ENCODE assay signal across 32 mouse cellular contexts in the genomic region with DNA sequence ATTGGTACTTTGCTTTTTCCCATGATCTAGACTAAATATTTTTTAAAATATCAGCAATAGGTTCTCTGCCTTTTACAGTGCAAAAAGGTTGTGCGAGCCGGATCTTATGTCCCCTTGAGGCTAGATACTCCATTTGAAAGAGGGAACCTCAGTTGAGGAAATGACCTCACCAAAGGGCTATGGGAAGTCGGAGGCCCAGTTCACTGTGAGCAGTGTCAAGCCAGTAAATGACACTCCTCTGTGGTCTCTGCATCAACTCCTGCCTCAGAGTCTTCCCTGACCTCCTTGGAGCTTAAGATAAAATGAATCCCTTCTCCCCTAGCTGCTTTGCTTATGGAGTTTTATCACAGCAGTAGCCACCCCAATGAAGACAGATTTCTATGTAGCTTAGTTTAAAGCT.
A peak's percentile ranks its signal among the peaks of the same experiment; 100 is the strongest.
DNase-seq lines count a peak whose midpoint lies in the region; ATAC-seq and TF ChIP-seq lines count a peak whose summit lies in the region.
"Had no signal": no experiment of that assay in that cellular context is flagged by ENCODE, and none has a peak within 500 bp of the region (broad histone marks: within the 10 kb centered on the region; RNA-seq: fewer than 3 reads in every experiment).

No protein-coding gene starts in this region.

- peak; percentile 47 to 49; a peak in 2 of 4 replicates for ATAC-seq in hematopoietic stem cell, adult 5-6 weeks (replicated peaks in 1 of 2; ENCODE audit: insufficient read depth in 1 of 2, low FRiP score in 2 of 2, low TSS enrichment in 1 of 2, low read depth in 1 of 2, poor library complexity in 2 of 2, severe bottlenecking in 2 of 2)
- ATAC-seq in liver, embryonic 14.5 days (ENCODE audit: insufficient read depth) = peak; percentile 50
- ATAC-seq: forebrain, embryonic 14.5 days; hindbrain, postnatal 0 days; intestine, embryonic 15.5 days; midbrain, embryonic 13.5 days had no signal

- no peak for TF ChIP-seq CTCF in bone marrow macrophage, adult 2 months (IDR thresholded peaks at IDR 0.05; ENCODE audit: low read depth, low read length)
- TF ChIP-seq CTCF in liver, embryonic 14.5 days (IDR thresholded peaks at IDR 0.05; ENCODE audit: low read depth) = no peak

- 23% methylated on average over 3 of the region's 3 CpGs for WGBS in liver, embryonic 14.5 days (ENCODE audit: insufficient replicate concordance)

- H3K27ac ChIP-seq in bone marrow macrophage, adult 2 months (ENCODE audit: insufficient read depth, low read depth, low read length) = 0 out of 2 replicates have a peak overlapping the region, but pooled peaks have one; percentile 31
- peak overlapping the region; percentile 57 for H3K27ac ChIP-seq in liver, embryonic 14.5 days
- H3K27ac ChIP-seq: embryonic facial prominence, embryonic 12.5 days; gastrocnemius, adult 2 months; heart, embryonic 10.5 days; heart, embryonic 15.5 days; hindbrain, embryonic 12.5 days; hindbrain, postnatal 0 days; intestine, embryonic 15.5 days; lung, embryonic 15.5 days; midbrain, embryonic 13.5 days; neural tube, embryonic 15.5 days; stomach, postnatal 0 days had no signal

- TF ChIP-seq POLR2A in bone marrow macrophage, adult 2 months (IDR thresholded peaks at IDR 0.05; ENCODE audit: borderline replicate concordance, low read depth, low read length) = no peak

- H3K9me3 ChIP-seq in liver, embryonic 14.5 days (ENCODE audit: control insufficient read depth, low read length) = no peaks in the 10 kb centered on the region
- H3K9me3 ChIP-seq: embryonic facial prominence, embryonic 12.5 days; heart, embryonic 10.5 days; heart, embryonic 15.5 days; hindbrain, embryonic 12.5 days; intestine, embryonic 15.5 days; lung, embryonic 15.5 days; midbrain, embryonic 13.5 days; neural tube, embryonic 15.5 days had no signal

- peak; percentile 48 for DNase-seq in 416B (ENCODE audit: low read depth)
- DNase-seq in liver, embryonic 14.5 days (ENCODE audit: low read depth in 3 of 3, low spot score in 3 of 3) = peak in 1 of 3 experiments; percentile 13
- DNase-seq in spleen, postnatal 14 days (ENCODE audit: low spot score in 2 of 2) = no peak
- no peak for DNase-seq in lung, postnatal 25 days (ENCODE audit: low spot score)
- no peak for DNase-seq in retina, embryonic 14.5 days (ENCODE audit: low spot score)
- no peak for DNase-seq in adrenal gland, postnatal 25 days
- DNase-seq: adrenal gland, postnatal 10 days; cerebellum, adult 8-10 months; cerebellum, postnatal 36 days; embryo, embryonic 11 days; gastrocnemius, adult 2 months; kidney, adult 2 months; kidney, postnatal 36 days; layer of hippocampus, postnatal 36 days; left cerebral cortex, postnatal 4 days; lung, postnatal 4 days; spleen, adult 18-20 months; thymus, adult 18-20 months; thymus, postnatal 4 days had no signal

- no peak overlapping the region for H3K4me3 ChIP-seq in bone marrow macrophage, adult 2 months (ENCODE audit: insufficient read depth, low read length)
- H3K4me3 ChIP-seq in liver, embryonic 14.5 days (ENCODE audit: insufficient read depth in 1 of 2, low read depth in 2 of 2, low read length in 2 of 2) = no peak overlapping the region
- H3K4me3 ChIP-seq: embryonic facial prominence, embryonic 12.5 days; gastrocnemius, adult 2 months; heart, embryonic 10.5 days; heart, embryonic 15.5 days; hindbrain, embryonic 12.5 days; intestine, embryonic 15.5 days; lung, embryonic 15.5 days; midbrain, embryonic 13.5 days; neural tube, embryonic 15.5 days had no signal

- H3K36me3 ChIP-seq in liver, embryonic 14.5 days (replicated peaks; ENCODE audit: control insufficient read depth, insufficient read depth, low read depth) = no peaks in the 10 kb centered on the region
- H3K36me3 ChIP-seq: embryonic facial prominence, embryonic 12.5 days; heart, embryonic 15.5 days; hindbrain, embryonic 12.5 days; intestine, embryonic 15.5 days; lung, embryonic 15.5 days had no signal

- peak overlapping the region; percentile 14 for H3K4me2 ChIP-seq in liver, embryonic 14.5 days (ENCODE audit: low read depth)
- H3K4me2 ChIP-seq: embryonic facial prominence, embryonic 12.5 days; heart, embryonic 15.5 days; hindbrain, embryonic 12.5 days; intestine, embryonic 15.5 days; lung, embryonic 15.5 days; midbrain, embryonic 13.5 days; neural tube, embryonic 15.5 days had no signal

- no peaks in the 10 kb centered on the region for H3K27me3 ChIP-seq in liver, embryonic 14.5 days (ENCODE audit: control insufficient read depth, insufficient read depth, low read length)
- H3K27me3 ChIP-seq: embryonic facial prominence, embryonic 12.5 days; heart, embryonic 15.5 days; hindbrain, embryonic 12.5 days; intestine, embryonic 15.5 days; lung, embryonic 15.5 days; midbrain, embryonic 13.5 days; neural tube, embryonic 15.5 days had no signal

- H3K9ac ChIP-seq in liver, embryonic 14.5 days (replicated peaks) = no peak overlapping the region
- H3K9ac ChIP-seq: embryonic facial prominence, embryonic 12.5 days; heart, embryonic 15.5 days; hindbrain, embryonic 12.5 days; intestine, embryonic 15.5 days; lung, embryonic 15.5 days; midbrain, embryonic 13.5 days; neural tube, embryonic 15.5 days had no signal

- no peak for TF ChIP-seq EP300 in liver, embryonic 14.5 days (IDR thresholded peaks at IDR 0.05; ENCODE audit: low read depth)

- peaks cover 6% of the 10 kb centered on the region for H3K4me1 ChIP-seq in bone marrow macrophage, adult 2 months (ENCODE audit: control insufficient read depth, insufficient read depth, low read length)
- H3K4me1 ChIP-seq in liver, embryonic 14.5 days (replicated peaks; ENCODE audit: control insufficient read depth in 2 of 2, insufficient read depth in 2 of 2, low read length in 1 of 2) = peaks cover 9 to 10% of the 10 kb centered on the region in 2 experiments
- H3K4me1 ChIP-seq: embryonic facial prominence, embryonic 12.5 days; heart, embryonic 10.5 days; hindbrain, embryonic 12.5 days; intestine, embryonic 15.5 days; lung, embryonic 15.5 days; midbrain, embryonic 13.5 days; neural tube, embryonic 15.5 days had no signal
